Mouse (Mus musculus): ENCODE measurements around the gene Slc8a1.

DNA sequence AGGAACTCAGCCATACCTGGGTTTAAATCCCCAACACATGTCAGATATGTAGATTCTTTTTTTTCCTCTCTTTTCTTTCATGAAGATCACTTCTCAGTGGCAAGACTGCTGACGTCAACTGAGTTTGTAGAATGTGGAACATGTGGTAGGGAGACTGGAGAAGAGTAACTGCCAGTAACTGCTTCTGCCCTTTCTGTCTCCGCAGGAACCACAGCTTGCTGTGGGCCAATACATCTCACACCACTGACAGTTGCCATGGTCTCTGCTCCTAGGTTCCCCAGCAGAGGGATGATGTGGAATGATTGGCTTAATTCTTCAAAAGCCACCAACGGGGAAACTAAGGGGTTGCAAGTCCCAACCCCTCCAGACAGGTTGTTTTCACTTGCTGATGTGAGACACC is 33.4 kb downstream of the Slc8a1 start:
- no peak for TF ChIP-seq CTCF (IDR thresholded peaks at IDR 0.05)
- no peak for TF ChIP-seq EP300 (IDR thresholded peaks at IDR 0.05)

Measured in lung, postnatal 0 days (tissue).